Mouse (Mus musculus): ENCODE measurements at regions not wholly inside any gene's neighbourhood (a gene's known extent, or its start where the extent isn't known, plus 50 kb on each side); places are given as distances from the start of the nearest gene placed in this dataset.

DNA sequence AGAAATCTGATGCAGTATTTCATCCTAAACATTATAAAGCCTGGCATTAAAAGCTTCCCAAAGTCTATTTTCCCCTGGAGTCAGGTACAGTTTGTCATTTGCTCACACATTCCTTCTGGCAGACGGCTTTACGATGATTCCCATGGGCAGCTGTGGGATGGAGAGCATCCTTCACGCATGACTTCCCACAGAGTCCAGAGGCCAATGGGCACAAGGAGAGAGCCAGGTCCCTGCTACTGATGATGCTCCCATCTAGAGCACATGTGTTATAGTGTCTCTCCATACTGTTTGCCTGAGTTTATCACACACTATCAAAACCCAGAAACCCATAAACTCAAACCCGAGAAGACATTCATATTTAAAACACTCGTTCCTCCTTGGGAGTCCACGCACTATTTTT is 270.8 kb upstream of the Noct start:
- no peak for DNase-seq

- DNase-seq, result no peak
These were observed 253.9 kb upstream of the Noct start for GRCm38 (mm10) chr3:50970386-50970785.

DNA sequence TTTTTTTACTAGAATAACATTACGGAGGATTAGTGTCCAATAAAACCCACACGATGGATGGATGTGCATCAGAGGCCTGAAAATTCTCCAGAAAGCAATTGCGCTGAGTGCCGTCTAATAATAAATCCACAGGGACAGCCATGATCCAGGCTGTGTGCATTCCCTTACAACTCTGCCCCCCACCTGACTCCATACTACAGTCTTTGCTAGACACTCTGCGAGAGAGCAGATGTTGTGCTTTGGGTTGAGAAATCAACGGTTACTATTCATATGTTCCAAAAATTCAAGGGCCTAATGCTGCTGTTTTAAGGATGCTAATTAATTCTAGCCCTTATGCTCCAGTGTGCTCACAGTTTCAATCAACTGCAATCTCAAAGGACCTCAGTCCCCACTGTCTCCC is 251.2 kb upstream of the Noct start:
- DNase-seq, result no peak

DNA sequence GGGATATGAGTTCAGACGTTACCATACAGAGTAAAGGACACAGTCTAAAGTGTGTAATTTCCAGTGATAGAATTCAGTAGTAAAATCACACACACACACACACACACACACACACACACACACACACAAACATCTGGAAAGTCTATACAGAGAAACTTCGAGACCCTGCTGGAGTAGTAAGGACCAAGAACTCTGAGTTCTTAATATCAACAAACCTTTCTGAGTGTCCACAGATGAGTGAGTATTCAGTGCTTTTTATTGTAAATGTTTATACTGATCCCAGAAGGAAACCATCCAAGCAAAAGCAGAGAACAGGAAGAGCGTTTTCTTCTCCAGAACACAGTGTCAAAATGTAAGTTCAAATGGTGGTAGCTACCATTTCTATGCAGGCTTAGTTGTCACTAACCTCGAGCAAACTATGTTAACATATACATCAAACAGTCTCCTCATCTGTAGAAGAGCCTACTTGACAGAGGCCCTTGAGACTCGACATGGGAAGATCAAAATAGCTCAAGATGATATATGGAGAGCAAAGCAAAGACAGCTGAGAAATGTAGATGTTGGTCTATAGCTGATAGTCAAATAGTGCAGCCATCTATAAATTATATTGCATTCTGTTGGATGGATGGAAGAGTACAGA is 248.0 kb upstream of the Noct start:
- DNase-seq, result no peak

DNA sequence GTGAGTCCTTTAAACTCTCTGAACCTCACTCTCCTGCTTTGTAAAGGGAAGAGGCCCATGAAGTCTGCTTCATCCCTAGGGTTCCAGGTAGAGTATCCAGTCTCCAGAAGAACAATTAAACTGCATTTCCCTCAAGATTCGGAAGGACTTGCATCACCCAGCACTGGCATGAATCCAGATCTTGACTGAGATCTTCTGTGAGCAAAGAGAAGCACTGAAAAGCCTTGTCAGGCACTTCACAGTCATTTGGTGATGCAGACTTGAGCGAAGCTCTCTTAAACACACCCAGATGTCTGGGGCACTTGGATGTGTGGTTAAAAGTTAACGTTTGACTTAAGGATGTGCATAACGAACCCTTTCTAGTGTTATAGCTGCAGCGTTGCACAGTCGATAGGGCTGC is 247.4 kb upstream of the Noct start:
- no peak for DNase-seq

- no peak for DNase-seq
These were observed 245.6 kb upstream of the Noct start for GRCm38 (mm10) chr3:50978636-50979035.

DNA sequence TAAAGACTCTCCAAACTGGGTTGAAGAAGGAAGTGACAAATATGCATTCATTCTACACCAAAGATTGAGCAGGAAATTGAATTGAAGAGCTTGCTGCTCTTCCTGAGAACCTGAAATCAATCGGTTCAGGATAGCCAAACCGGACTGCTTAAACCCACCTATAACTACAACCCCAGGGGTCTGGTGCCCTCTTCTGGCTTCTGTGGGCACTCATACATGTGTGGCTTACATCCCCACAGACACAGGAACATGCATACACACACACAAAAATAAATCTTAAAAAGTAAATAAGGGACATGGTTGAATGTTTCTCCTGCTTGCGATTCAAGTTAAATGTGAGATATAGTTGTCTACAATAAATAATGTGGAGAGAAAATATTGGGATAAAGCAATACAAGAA is 244.7 kb upstream of the Noct start:
- DNase-seq, result no peak

- DNase-seq, result no peak
These were observed 242.5 kb upstream of the Noct start for GRCm38 (mm10) chr3:50981751-50982150.

GRCm38 (mm10) chr3:50982649-50983048 is 241.6 kb upstream of the Noct start:
- no peak for DNase-seq

DNA sequence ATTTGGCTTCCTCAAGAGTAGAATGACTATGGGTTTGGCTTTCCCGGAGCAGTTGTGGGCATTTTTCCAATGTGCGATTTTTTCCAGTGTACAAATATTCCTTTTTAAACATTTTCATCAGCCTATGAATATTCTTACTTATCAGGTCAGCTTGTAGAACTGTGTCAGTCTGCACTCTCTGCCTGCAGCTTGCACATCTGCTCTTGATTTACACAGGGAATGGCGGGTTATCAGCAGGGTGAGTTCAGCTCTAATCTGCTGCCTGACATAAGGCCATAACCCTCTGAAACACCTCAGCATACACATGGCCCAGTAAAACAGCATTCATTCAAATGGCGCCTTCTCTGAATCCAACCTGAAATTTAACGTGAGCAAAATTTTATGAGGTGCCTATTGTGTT is 241.1 kb upstream of the Noct start:
- DNase-seq, result no peak

- no peak for DNase-seq
These were observed 240.1 kb upstream of the Noct start for GRCm38 (mm10) chr3:50983962-50984765.

- DNase-seq, result no peak
These were observed 236.4 kb upstream of the Noct start for GRCm38 (mm10) chr3:50987821-50988220.

DNA sequence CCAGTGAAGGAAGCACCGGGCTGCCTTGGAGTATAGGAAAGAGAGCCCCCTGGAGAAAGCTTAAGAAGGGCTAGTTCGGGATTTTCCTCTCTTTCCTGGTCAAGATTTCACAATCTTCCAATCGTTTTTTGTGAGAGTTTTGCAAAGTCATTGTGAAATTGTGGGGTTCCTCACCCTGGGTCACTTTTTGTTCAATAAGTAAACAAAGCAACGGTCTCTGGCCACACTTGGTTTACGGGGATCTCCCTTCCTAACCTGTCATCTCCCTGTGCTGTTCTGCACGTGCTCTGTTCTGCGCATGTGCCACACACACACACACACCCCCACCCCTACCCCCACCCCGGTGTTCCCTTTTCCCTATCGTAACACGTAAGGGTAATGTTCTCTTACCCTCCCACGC is 233.4 kb upstream of the Noct start:
- no peak for DNase-seq

DNA sequence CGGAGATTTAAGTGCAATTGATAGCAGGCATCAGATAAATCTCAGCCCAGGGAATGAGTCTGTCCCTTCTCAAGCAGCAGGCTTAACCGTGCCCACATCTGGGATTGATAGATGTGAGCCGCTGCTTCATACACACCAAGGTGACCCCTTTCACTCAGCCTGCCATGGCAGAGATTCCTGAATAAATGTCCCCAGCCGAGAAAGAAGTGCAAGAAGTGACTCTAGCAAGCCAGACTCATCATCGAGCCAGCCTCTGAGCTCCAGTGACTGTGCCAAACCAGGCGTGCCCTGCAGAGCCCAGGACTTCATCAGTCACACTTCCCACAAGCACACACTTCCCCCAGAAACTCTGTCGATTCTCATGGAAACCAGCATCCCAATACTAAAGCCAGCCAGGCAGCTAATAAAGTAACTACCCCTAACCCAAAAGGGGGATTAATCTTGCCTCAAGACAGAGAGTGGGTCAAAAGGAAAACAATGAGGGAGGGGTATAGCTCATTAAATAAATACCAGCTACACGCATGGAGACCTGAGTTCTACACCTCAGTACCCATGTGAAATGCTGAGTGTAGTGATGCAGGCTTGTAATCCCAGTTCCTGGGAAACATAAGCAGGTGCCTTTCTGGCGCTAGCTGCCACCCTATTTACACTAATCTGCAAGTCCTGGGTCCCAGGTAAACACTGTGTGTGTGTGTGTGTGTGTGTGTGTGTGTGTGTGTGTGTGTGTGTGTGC is 231.5 kb upstream of the Noct start:
- DNase-seq, result no peak

DNA sequence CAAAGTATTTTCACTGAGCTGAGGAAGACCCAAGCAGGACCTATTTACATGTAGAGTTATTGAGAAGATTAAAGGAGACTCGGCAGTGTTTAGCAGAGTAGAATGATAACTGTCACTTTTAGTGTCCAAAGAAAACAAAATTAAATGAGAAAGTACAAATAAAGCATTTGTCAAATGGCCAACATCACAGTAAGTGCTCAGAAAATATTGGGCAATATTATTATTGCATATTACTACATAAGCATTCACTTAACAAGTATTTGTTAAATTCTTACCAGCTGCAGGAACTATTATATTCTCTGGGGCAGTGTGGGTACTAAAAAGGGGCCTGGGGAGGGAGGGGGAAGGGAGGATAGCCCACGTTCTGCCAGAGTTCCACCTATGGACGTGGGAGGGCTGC is 224.5 kb upstream of the Noct start:
- no peak for DNase-seq

DNA sequence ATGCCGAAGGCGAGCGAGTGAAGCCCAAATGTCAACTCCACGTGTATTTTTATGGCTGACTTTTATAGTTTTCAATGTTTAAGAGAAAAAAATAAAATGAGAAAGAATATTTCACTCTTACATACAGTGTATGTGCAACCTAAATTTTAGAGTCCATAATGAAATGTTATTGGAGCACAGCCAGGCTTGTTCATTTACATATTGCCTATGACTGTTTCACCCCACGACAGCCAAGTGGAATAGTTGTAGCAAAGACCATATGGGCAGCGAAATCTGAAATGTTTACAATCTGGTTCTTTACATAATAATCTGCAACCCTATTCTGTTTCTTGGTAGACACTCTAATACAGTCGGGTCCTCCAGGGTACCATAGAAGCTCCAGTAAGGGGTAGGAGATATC is 223.3 kb upstream of the Noct start:
- DNase-seq, result no peak

DNA sequence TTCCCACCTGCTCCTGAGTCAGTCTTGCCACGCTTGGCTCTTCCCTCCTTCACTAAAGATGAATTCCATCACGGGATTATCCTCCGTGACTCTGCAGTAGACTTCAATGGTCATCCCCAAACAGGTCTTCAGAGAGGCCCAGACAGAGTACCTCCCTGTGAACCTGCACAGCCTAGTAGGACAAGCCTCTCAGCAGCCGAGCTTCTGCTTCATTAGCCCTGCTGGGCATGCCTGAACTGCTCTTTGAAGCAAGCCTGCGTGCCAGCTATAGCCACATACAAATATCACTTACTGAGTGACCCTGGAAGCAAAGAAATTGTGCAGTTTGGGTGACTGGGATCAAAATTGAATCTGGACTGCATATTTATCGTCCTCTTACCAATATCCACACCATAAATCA is 221.6 kb upstream of the Noct start:
- DNase-seq, result no peak

GRCm38 (mm10) chr3:51003506-51004170 is 220.6 kb upstream of the Noct start:
- no peak for DNase-seq

DNA sequence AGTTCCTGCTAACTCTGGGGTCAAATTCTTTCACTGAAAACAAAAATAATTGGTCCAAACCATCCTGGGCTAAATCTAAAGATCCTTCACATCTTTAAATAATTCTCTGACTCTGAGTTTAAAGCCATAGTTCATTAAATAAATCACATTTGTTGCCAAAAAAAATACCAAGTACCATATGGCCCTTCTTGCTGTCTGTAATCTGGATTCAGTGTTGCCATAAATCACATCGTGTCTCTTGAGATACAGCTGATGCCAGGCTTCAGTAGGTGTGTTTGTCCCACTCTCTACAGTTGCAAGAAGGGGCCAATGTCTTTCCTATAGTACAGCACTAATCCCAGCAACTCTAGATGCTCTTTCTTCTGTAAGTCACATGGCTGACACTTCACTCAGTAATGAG is 220.0 kb upstream of the Noct start:
- DNase-seq, result no peak

GRCm38 (mm10) chr3:51009098-51009497 is 215.1 kb upstream of the Noct start:
- DNase-seq, result no peak

DNA sequence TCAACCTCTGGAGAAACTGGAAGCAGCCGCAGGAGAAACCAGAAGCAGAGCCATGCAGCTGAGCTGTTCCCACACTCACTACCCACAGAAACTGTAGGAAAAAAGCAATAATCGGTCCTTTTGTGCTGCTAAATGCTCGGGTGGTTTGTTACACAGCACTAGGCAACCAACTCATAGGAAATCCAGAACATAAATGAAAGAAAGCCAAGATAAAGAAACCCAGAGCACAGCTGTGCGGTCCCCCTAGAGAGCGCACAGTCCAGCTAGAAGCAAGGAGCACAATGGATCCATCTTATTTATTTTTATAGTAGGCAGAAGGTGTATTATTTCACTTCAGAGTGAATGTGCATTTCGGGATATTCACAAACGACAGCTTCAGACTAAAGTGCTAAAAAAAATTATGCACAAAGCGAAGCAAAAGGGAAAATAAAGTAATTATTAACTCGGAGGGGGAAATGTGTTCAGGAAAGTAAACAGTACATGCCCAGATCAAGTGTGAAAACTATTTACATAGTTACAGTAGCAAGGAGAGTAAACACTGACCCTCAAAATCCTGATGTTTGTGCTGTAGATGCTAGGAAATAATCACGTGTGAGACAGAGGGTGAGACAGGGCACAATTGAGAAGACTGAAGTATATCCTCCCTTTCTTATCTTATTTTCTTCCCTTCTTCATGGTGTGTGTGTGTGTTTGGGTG is 204.4 kb upstream of the Noct start:
- no peak for DNase-seq

DNA sequence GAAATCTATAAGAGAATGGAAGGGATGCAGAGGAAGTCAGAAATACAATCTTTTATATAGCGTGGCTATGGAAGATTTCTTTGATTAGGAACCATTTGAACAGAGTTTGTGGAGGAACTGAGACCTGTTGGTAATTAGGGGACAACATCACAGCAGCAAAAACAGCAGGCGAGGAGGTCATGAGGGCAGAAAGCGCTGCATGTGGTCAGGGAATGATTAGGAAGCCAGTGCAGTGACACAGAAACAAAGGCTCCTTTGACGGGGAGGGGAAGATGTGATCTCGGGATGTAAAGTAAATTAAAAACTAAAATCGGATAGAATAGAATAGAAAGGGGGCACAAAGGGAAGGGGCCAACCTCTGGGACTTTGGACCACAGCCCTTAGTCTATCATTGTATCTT is 199.6 kb upstream of the Noct start:
- no peak for DNase-seq

- DNase-seq, result no peak
These were observed 192.4 kb upstream of the Noct start for GRCm38 (mm10) chr3:51031821-51032220.
